ENCODE assay signal across 21 mouse cellular contexts in genomic region chr2:159072997-159073690, GRCm38 (mm10).
"Had no signal": no experiment of that assay in that cellular context is flagged by ENCODE, and none has a peak within 500 bp of the region (broad histone marks: within the 10 kb centered on the region; RNA-seq: fewer than 3 reads in every experiment).

No protein-coding gene starts in this region.

- H3K36me3 ChIP-seq: limb, embryonic 12.5 days; limb, embryonic 15.5 days; midbrain, embryonic 12.5 days; midbrain, embryonic 15.5 days; neural tube, embryonic 12.5 days; neural tube, embryonic 15.5 days had no signal

- H3K4me2 ChIP-seq: limb, embryonic 12.5 days; limb, embryonic 15.5 days; liver, embryonic 11.5 days; midbrain, embryonic 12.5 days; midbrain, embryonic 15.5 days; neural tube, embryonic 12.5 days; neural tube, embryonic 15.5 days had no signal

- H3K9me3 ChIP-seq: limb, embryonic 12.5 days; limb, embryonic 15.5 days; midbrain, embryonic 12.5 days; midbrain, embryonic 15.5 days; neural tube, embryonic 15.5 days had no signal

- H3K27me3 ChIP-seq: midbrain, embryonic 12.5 days had no signal

- H3K27ac ChIP-seq: kidney, postnatal 0 days; left cerebral cortex, adult 2 months; limb, embryonic 12.5 days; limb, embryonic 15.5 days; liver, embryonic 14.5 days; midbrain, embryonic 12.5 days; midbrain, embryonic 15.5 days; neural tube, embryonic 12.5 days; neural tube, embryonic 15.5 days had no signal

- DNase-seq: kidney, adult 2 months; kidney, postnatal 25 days; layer of hippocampus, postnatal 36 days; left cerebral cortex, postnatal 4 days; liver, postnatal 0 days; lung, postnatal 14 days; right cerebral cortex, adult 18-20 months; right cerebral cortex, postnatal 14 days; right cerebral cortex, postnatal 4 days; thymus, postnatal 25 days had no signal

- H3K4me3 ChIP-seq: left cerebral cortex, adult 2 months; limb, embryonic 12.5 days; limb, embryonic 15.5 days; midbrain, embryonic 12.5 days; midbrain, embryonic 15.5 days; neural tube, embryonic 12.5 days; neural tube, embryonic 15.5 days had no signal

- H3K9ac ChIP-seq: limb, embryonic 12.5 days; limb, embryonic 15.5 days; liver, embryonic 14.5 days; liver, postnatal 0 days; midbrain, embryonic 12.5 days; midbrain, embryonic 15.5 days; neural tube, embryonic 12.5 days; neural tube, embryonic 15.5 days had no signal

- ATAC-seq: intestine, postnatal 0 days; liver, postnatal 0 days; midbrain, embryonic 15.5 days had no signal
